Mouse (Mus musculus) G1E (cell line): Measurements from ENCODE around the gene Ints3. TPM values are rescaled to one million over a fixed set of nuclear protein-coding genes. Genes with fewer than 3 reads are reported as not detected.

ENCODE experiments used
- ATAC-seq: 2 replicates; pipeline ENCODE4 v1.8.0; 2016; ENCODE audit warnings: mild to moderate bottlenecking; ENCODE audit not compliant: insufficient number of reproducible peaks, poor library complexity, low FRiP score, severe bottlenecking; ENCODE audit errors: extremely low read depth
- DNase-seq: peaks from one replicate; pipeline ENCODE4 v3.0.0; 2012; ENCODE audit warnings: low spot score
- H3K27me3 ChIP-seq: 2 replicates; pipeline ENCODE4 v1.6.1; 2012; ENCODE audit warnings: mild to moderate bottlenecking, low read length, inconsistent platforms; ENCODE audit not compliant: insufficient read depth
- H3K36me3 ChIP-seq: replicated peaks from 2 replicates; pipeline ENCODE3; 2012; ENCODE audit warnings: mild to moderate bottlenecking, inconsistent platforms
- H3K4me1 ChIP-seq: 2 replicates; pipeline ENCODE4 v1.6.1; 2012; ENCODE audit warnings: low read depth, low read length, inconsistent platforms, mixed read lengths; ENCODE audit not compliant: insufficient read depth
- H3K4me3 ChIP-seq: 2 replicates; pipeline ENCODE4 v1.5.1; 2012; ENCODE audit warnings: low read depth, mild to moderate bottlenecking, inconsistent platforms, low read length, moderate library complexity, mixed read lengths
- H3K9me3 ChIP-seq: replicated peaks from 2 replicates; pipeline ENCODE4 v1.6.1; 2012; ENCODE audit warnings: inconsistent platforms
- CTCF ChIP-seq: IDR thresholded peaks from 2 replicates; pipeline ENCODE4 v1.5.1; 2012; ENCODE audit warnings: low read depth, low read length, inconsistent platforms, mixed read lengths
- GATA1 ChIP-seq: IDR thresholded peaks from 2 replicates; pipeline ENCODE4 v1.6.1; 2012; ENCODE audit warnings: borderline replicate concordance, low read length, inconsistent platforms, mixed read lengths
- GATA2 ChIP-seq: IDR thresholded peaks from 2 replicates; pipeline ENCODE4 v1.6.1; 2012; ENCODE audit warnings: low read depth, low read length, inconsistent platforms, borderline replicate concordance
- POLR2AphosphoS5 ChIP-seq: IDR thresholded peaks from 2 replicates; pipeline ENCODE4 v1.6.1; 2012; ENCODE audit warnings: low read depth, low read length, inconsistent platforms; ENCODE audit not compliant: insufficient replicate concordance
- TAL1 ChIP-seq: conservative IDR thresholded peaks from 2 replicates; pipeline ENCODE4 v1.6.1; 2012; ENCODE audit warnings: low read depth, low read length, inconsistent platforms, mixed read lengths
- polyA plus RNA-seq: library from polyadenylated mRNA; stranded (reverse); fragments of >175 nt; gene quantifications from 2 replicates; pipeline ENCODE4 v1.2.3, GENCODE M21; 2012
- total RNA-seq, 2 experiments: library from RNA; stranded (forward) in 1 of 2; stranded (reverse) in 1 of 2; fragments of 200-1000 nt in 1 of 2; fragments of >200 nt in 1 of 2; fragmentation: Nextera tagmentation in 1 of 2; gene quantifications; 2 replicates each; pipeline ENCODE4 v1.2.3; 2014 to 2017

Ints3 gene
- total and polyA plus RNA-seq, 3 experiments = 30.8 to 36.7 (median 36.2) TPM

- H3K27me3 ChIP-seq = no peaks in the 10 kb centered on the region
- peaks cover 88% of the 10 kb centered on the region for H3K36me3 ChIP-seq
- H3K9me3 ChIP-seq = no peaks in the 10 kb centered on the region
- DNase-seq = no peak
- ATAC-seq = no peak
- 0 out of 2 replicates have a peak, but pooled peaks cover 4% of the 10 kb centered on the region for H3K4me1 ChIP-seq
- TF ChIP-seq TAL1 (no peak), POLR2AphosphoS5 (no peak), GATA1 (no peak), CTCF (no peak), GATA2 (no peak)
- H3K4me3 ChIP-seq = no peak overlapping the region
These were observed 12.7 kb downstream of the Ints3 start for GRCm38 (mm10) chr3:90420696-90421095.

GRCm38 (mm10) chr3:90413011-90413396, 20.4 kb downstream of the Ints3 start:
- DNase-seq = no peak
- ATAC-seq = no peak
- Histone ChIP-seq H3K27me3 (no peaks in the 10 kb centered on the region), H3K4me3 (no peak overlapping the region), H3K9me3 (no peaks in the 10 kb centered on the region), H3K36me3 (peaks cover 99% of the 10 kb centered on the region), H3K4me1 (peaks cover 6% of the 10 kb centered on the region)
- TF ChIP-seq GATA1 (no peak), POLR2AphosphoS5 (no peak), TAL1 (no peak), CTCF (no peak), GATA2 (no peak)

- ATAC-seq (no peak), DNase-seq (peak; percentile 32)
- peaks cover 99% of the 10 kb centered on the region for H3K36me3 ChIP-seq
- no peak overlapping the region for H3K4me3 ChIP-seq
- H3K4me1 ChIP-seq = peaks cover 6% of the 10 kb centered on the region
- H3K9me3 ChIP-seq = no peaks in the 10 kb centered on the region
- TF ChIP-seq POLR2AphosphoS5 (no peak), CTCF (peak; percentile 89)
- H3K27me3 ChIP-seq = no peaks in the 10 kb centered on the region
These were observed 21.0 kb downstream of the Ints3 start for GRCm38 (mm10) chr3:90412312-90413010.

GRCm38 (mm10) chr3:90408721-90409120, 24.7 kb downstream of the Ints3 start:
- Histone ChIP-seq H3K36me3 (peaks cover 100% of the 10 kb centered on the region), H3K4me3 (no peak overlapping the region), H3K27me3 (no peaks in the 10 kb centered on the region), H3K9me3 (no peaks in the 10 kb centered on the region), H3K4me1 (peaks cover 6% of the 10 kb centered on the region)
- ATAC-seq (no peak), DNase-seq (no peak)
- no peak for TF ChIP-seq GATA2
- TF ChIP-seq POLR2AphosphoS5 = no peak

GRCm38 (mm10) chr3:90406414-90406813, 27.0 kb downstream of the Ints3 start:
- ATAC-seq = no peak

GRCm38 (mm10) chr3:90404609-90405008, 28.8 kb downstream of the Ints3 start:
- TF ChIP-seq TAL1 (no peak), CTCF (no peak), GATA2 (no peak), POLR2AphosphoS5 (no peak), GATA1 (no peak)

More at GRCm38 (mm10) chr3:90406414-90406813, 27.0 kb downstream of the Ints3 start:
- Histone ChIP-seq H3K4me1 (no peaks in the 10 kb centered on the region), H3K36me3 (peaks cover 100% of the 10 kb centered on the region), H3K9me3 (no peaks in the 10 kb centered on the region), H3K27me3 (no peaks in the 10 kb centered on the region), H3K4me3 (no peak overlapping the region)
- DNase-seq = no peak
- TF ChIP-seq CTCF (no peak), GATA1 (no peak), POLR2AphosphoS5 (no peak), GATA2 (no peak), TAL1 (no peak)

GRCm38 (mm10) chr3:90404121-90404520, 29.3 kb downstream of the Ints3 start:
- no peak for DNase-seq
- H3K36me3 ChIP-seq = peaks cover 100% of the 10 kb centered on the region
- no peaks in the 10 kb centered on the region for H3K27me3 ChIP-seq
- no peak for ATAC-seq
- TF ChIP-seq TAL1 (no peak), POLR2AphosphoS5 (no peak), CTCF (no peak)
- no peaks in the 10 kb centered on the region for H3K9me3 ChIP-seq
- no peak overlapping the region for H3K4me3 ChIP-seq
- H3K4me1 ChIP-seq = no peaks in the 10 kb centered on the region

More at GRCm38 (mm10) chr3:90404609-90405008, 28.8 kb downstream of the Ints3 start:
- ATAC-seq (no peak), DNase-seq (no peak)
- H3K27me3 ChIP-seq = no peaks in the 10 kb centered on the region
- peaks cover 100% of the 10 kb centered on the region for H3K36me3 ChIP-seq
- H3K4me3 ChIP-seq = no peak overlapping the region
- no peaks in the 10 kb centered on the region for H3K9me3 ChIP-seq
- H3K4me1 ChIP-seq = no peaks in the 10 kb centered on the region
